Comparison of ENCODE assay signal across 26 mouse cellular contexts in the genomic region with DNA sequence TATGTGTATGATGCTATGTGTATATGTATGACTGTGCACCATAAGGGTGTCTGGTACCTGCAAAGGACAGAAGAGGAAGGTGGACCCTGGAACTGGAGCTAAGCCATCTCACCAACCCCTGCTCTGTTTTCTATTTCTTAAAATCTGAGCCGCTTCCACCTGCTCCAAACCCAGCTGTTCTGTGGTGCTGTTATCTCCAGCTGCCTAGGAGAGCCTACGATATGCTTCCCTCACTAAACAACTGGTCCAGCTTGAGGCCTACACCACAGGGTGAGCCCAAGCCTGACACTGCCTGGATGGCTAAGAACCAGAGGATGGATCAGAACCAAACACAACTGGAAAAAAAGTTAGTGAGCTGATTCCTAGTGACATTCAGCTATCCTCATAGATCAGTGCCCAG. TPM values are rescaled to one million over a fixed set of nuclear protein-coding genes. Genes with fewer than 3 reads are reported as not detected.
DNase-seq lines count a peak whose midpoint lies in the region; ATAC-seq and TF ChIP-seq lines count a peak whose summit lies in the region.
"Had no signal": no experiment of that assay in that cellular context is flagged by ENCODE, and none has a peak within 500 bp of the region (broad histone marks: within the 10 kb centered on the region; RNA-seq: fewer than 3 reads in every experiment).

No protein-coding gene starts in this region.

- TF ChIP-seq EP300 in MEL (IDR thresholded peaks at IDR 0.05; ENCODE audit: low read depth in 1 of 2, low read length in 2 of 2), result no peak

- H3K27me3 ChIP-seq in heart, embryonic 13.5 days (replicated peaks), result no peaks in the 10 kb centered on the region
- H3K27me3 ChIP-seq in MEL (ENCODE audit: control insufficient read depth in 1 of 2, insufficient read depth in 2 of 2, low read length in 2 of 2) (no peaks in the 10 kb centered on the region), myocyte (ENCODE audit: control insufficient read depth, insufficient read depth, insufficient read length) (no peaks in the 10 kb centered on the region)
- H3K27me3 ChIP-seq: embryonic facial prominence, embryonic 13.5 days; embryonic facial prominence, embryonic 15.5 days; forebrain, embryonic 12.5 days; forebrain, embryonic 15.5 days; Patski had no signal

- H3K9ac ChIP-seq in heart, embryonic 13.5 days, result 0 out of 2 replicates have a peak overlapping the region, but pooled peaks have one; percentile 21
- no peak overlapping the region for H3K9ac ChIP-seq in MEL (ENCODE audit: control insufficient read depth, low read depth, low read length, poor library complexity, severe bottlenecking)
- H3K9ac ChIP-seq: embryonic facial prominence, embryonic 13.5 days; embryonic facial prominence, embryonic 15.5 days; forebrain, embryonic 12.5 days; forebrain, embryonic 15.5 days had no signal

- no peak overlapping the region for H3K4me3 ChIP-seq in heart, embryonic 13.5 days
- H3K4me3 ChIP-seq in MEL (ENCODE audit: control insufficient read depth in 1 of 2, insufficient read depth in 1 of 2, low read depth in 2 of 2, low read length in 2 of 2), result no peak overlapping the region
- no peak overlapping the region for H3K4me3 ChIP-seq in myocyte
- H3K4me3 ChIP-seq: embryonic facial prominence, embryonic 13.5 days; embryonic facial prominence, embryonic 15.5 days; erythroblast, embryonic 14.5 days; forebrain, embryonic 10.5 days; forebrain, embryonic 12.5 days; forebrain, embryonic 15.5 days had no signal

- peaks cover 35% of the 10 kb centered on the region for H3K36me3 ChIP-seq in heart, embryonic 13.5 days
- peaks cover 0 to 14% of the 10 kb centered on the region in 2 experiments; a peak in 3 of 4 replicates for H3K36me3 ChIP-seq in MEL (ENCODE audit: control insufficient read depth in 1 of 2, insufficient read depth in 2 of 2, low read length in 2 of 2)
- H3K36me3 ChIP-seq in myocyte (ENCODE audit: control insufficient read depth, insufficient read depth), result peaks cover 15% of the 10 kb centered on the region

- H3K4me2 ChIP-seq in heart, embryonic 13.5 days, result no peak overlapping the region
- H3K4me2 ChIP-seq in myocyte (ENCODE audit: low read depth), result no peak overlapping the region
- H3K4me2 ChIP-seq: embryonic facial prominence, embryonic 13.5 days; embryonic facial prominence, embryonic 15.5 days; forebrain, embryonic 12.5 days; forebrain, embryonic 15.5 days had no signal

- TF ChIP-seq POLR2A in MEL (IDR thresholded peaks at IDR 0.05; ENCODE audit: control insufficient read depth in 1 of 2, insufficient read depth in 1 of 2, low read depth in 1 of 2, low read length in 2 of 2, poor library complexity in 1 of 2) (no peak), myocyte (IDR thresholded peaks at IDR 0.05; ENCODE audit: insufficient read length, low read depth) (no peak)

- WGBS in heart, embryonic 13.5 days, result 78% methylated on average over 2 of the region's 2 CpGs

- no peaks in the 10 kb centered on the region for H3K9me3 ChIP-seq in heart, embryonic 13.5 days
- H3K9me3 ChIP-seq in MEL (replicated peaks; ENCODE audit: insufficient read depth, low read length), result no peaks in the 10 kb centered on the region
- H3K9me3 ChIP-seq: embryonic facial prominence, embryonic 13.5 days; embryonic facial prominence, embryonic 15.5 days; forebrain, embryonic 10.5 days; forebrain, embryonic 12.5 days; forebrain, embryonic 15.5 days had no signal

- no peak overlapping the region for H3ac ChIP-seq in myocyte (ENCODE audit: control insufficient read depth, insufficient read length)

- H3K4me1 ChIP-seq in heart, embryonic 13.5 days, result peaks cover 21% of the 10 kb centered on the region; the same call in 1 of the 2 replicates
- peaks cover 2 to 17% of the 10 kb centered on the region in 2 experiments for H3K4me1 ChIP-seq in MEL (ENCODE audit: control insufficient read depth in 1 of 2, insufficient read depth in 2 of 2, low read length in 2 of 2)
- H3K4me1 ChIP-seq: embryonic facial prominence, embryonic 13.5 days; embryonic facial prominence, embryonic 15.5 days; forebrain, embryonic 10.5 days; forebrain, embryonic 15.5 days had no signal

- TF ChIP-seq RAD21 in MEL (IDR thresholded peaks at IDR 0.05; ENCODE audit: low read depth, low read length), result no peak

- TF ChIP-seq CTCF in MEL (IDR thresholded peaks at IDR 0.05 in 2 of 3, conservative IDR thresholded peaks at IDR 0.05 in 1 of 3; ENCODE audit: control insufficient read depth in 1 of 3, insufficient read depth in 1 of 3, low read depth in 2 of 3, low read length in 3 of 3, poor library complexity in 1 of 3, severe bottlenecking in 1 of 3), result no peak

- H3K79me2 ChIP-seq in MEL (ENCODE audit: control insufficient read depth, insufficient read depth, low read length, poor library complexity) (peaks cover 13% of the 10 kb centered on the region), myocyte (ENCODE audit: control insufficient read depth, insufficient read depth) (peaks cover 94% of the 10 kb centered on the region)

- DNase-seq in heart, adult 18-20 months, result no peak
- DNase-seq in MEL (ENCODE audit: low read depth, low spot score), result no peak
- DNase-seq in adrenal gland, postnatal 10 days, result no peak
- DNase-seq: adrenal gland, adult 8-10 months; adrenal gland, postnatal 25 days; cerebellum, adult 11 months; cerebellum, adult 18-20 months; cerebellum, adult 8-10 months; cerebellum, adult 9-11 months; cerebellum, postnatal 14 days; cerebellum, postnatal 36 days; embryo, embryonic 11 days had no signal

- no peak overlapping the region for H3K27ac ChIP-seq in heart, embryonic 13.5 days (replicated peaks)
- H3K27ac ChIP-seq in MEL (ENCODE audit: control insufficient read depth, low read depth, low read length), result no peak overlapping the region
- H3K27ac ChIP-seq: embryonic facial prominence, embryonic 13.5 days; embryonic facial prominence, embryonic 15.5 days; forebrain, embryonic 10.5 days; forebrain, embryonic 12.5 days; forebrain, embryonic 15.5 days had no signal

- no peak for ATAC-seq in heart, embryonic 13.5 days (ENCODE audit: extremely low read depth, insufficient number of reproducible peaks, low FRiP score, low TSS enrichment)
- ATAC-seq: activated CD4-positive, CD25-positive, alpha-beta regulatory T cell, adult 4 months; forebrain, embryonic 15.5 days; Patski had no signal

TF ChIP-seq in MEL, 35 proteins besides CTCF, POLR2A, EP300 and RAD21 (continues in another document):
- TF ChIP-seq ETS1 (IDR thresholded peaks at IDR 0.05; ENCODE audit: low read depth, low read length) (peak; percentile 58), GATA1 (IDR thresholded peaks at IDR 0.05; ENCODE audit: low read depth, low read length) (no peak), RCOR1 (IDR thresholded peaks at IDR 0.05; ENCODE audit: low read depth, low read length) (0 out of 2 replicates have a peak, but pooled peaks have one; percentile 33), HCFC1 (IDR thresholded peaks at IDR 0.05; ENCODE audit: low read depth, low read length) (no peak), KAT2A (conservative IDR thresholded peaks at IDR 0.05; ENCODE audit: low read depth, low read length) (no peak)

TF ChIP-seq in myocyte, 11 proteins besides CTCF, POLR2A, EP300 and RAD21 (continues in another document):
- no peak for TF ChIP-seq SRF (IDR thresholded peaks at IDR 0.05; ENCODE audit: control insufficient read depth, insufficient read length, low read depth)
- TF ChIP-seq MYOD1 (IDR thresholded peaks at IDR 0.05; ENCODE audit: control insufficient read depth in 1 of 3, insufficient read length in 2 of 3, low read depth in 2 of 3), result peak in 2 of 3 experiments; percentile 52 to 69
- TF ChIP-seq MAX (IDR thresholded peaks at IDR 0.05; ENCODE audit: low read depth), result no peak
- no peak for TF ChIP-seq REST (IDR thresholded peaks at IDR 0.05; ENCODE audit: insufficient read depth, insufficient read length)

RNA-seq across cellular contexts. Expression of gene Arf3, which starts 8.9 kb away (rescaled TPM):
- 31.2 and 32.5 TPM in 2 replicates for polyA plus RNA-seq in heart, embryonic 13.5 days (2015; fragmentation: Nextera tagmentation; extraction: Ambion mirVana)
- 10 to 100 TPM; 17.8 to 21.5 TPM for total RNA-seq in heart, adult 18-20 months (2021)
- 37.4 and 41.1 TPM in 2 replicates for total RNA-seq in MEL (2012; rRNA removed)
- polyA plus RNA-seq in MEL (2012; ENCODE audit: insufficient read depth in 1 of 2, insufficient read length in 2 of 2, low read depth in 1 of 2, low replicate concordance in 2 of 2, missing spikeins in 1 of 2) (100 to 1,000 TPM; 140 to 239 TPM), myocyte (2012; fragmentation: generic; extraction: Trizol) (72.0 TPM)
- total RNA-seq in adrenal gland, postnatal 10 days (2021), result 10 to 100 TPM; 92.4 to 94.7 TPM

RNA-seq across cellular contexts. Expression of gene Wnt10b, which starts 23.8 kb away (rescaled TPM):
- 0.07 TPM in 1 of 2 replicates, not detected in the other for polyA plus RNA-seq in heart, embryonic 13.5 days (2015; fragmentation: Nextera tagmentation; extraction: Ambion mirVana)
- under 1 TPM; 0.10 to 0.20 TPM for total RNA-seq in heart, adult 18-20 months (2021)
- 0.13 and 0.23 TPM in 2 replicates for total RNA-seq in MEL (2012; rRNA removed)
- polyA plus RNA-seq in MEL (2012; ENCODE audit: insufficient read depth in 1 of 2, insufficient read length in 2 of 2, low read depth in 1 of 2, low replicate concordance in 2 of 2, missing spikeins in 1 of 2), result under 1 TPM in 1 of 2 experiments, not detected in 1; 0.14 TPM
- 3.3 TPM for polyA plus RNA-seq in myocyte (2012; fragmentation: generic; extraction: Trizol)
- total RNA-seq in adrenal gland, postnatal 10 days (2021), result 1 to 10 TPM in 1 of 2 experiments, under 1 TPM in 1; 0.96 to 1.1 TPM
- polyA plus RNA-seq: erythroblast, embryonic 14.5 days; forebrain, embryonic 15.5 days; Patski had no signal

RNA-seq across cellular contexts. Expression of gene Fkbp11, which starts 26.1 kb away (rescaled TPM):
- polyA plus RNA-seq in heart, embryonic 13.5 days (2015; fragmentation: Nextera tagmentation; extraction: Ambion mirVana), result 19.8 and 24.5 TPM in 2 replicates
- 1 to 10 TPM; 7.9 to 8.5 TPM for total RNA-seq in heart, adult 18-20 months (2021)
- 109 and 160 TPM in 2 replicates for total RNA-seq in MEL (2012; rRNA removed)
- polyA plus RNA-seq in MEL (2012; ENCODE audit: insufficient read depth in 1 of 2, insufficient read length in 2 of 2, low read depth in 1 of 2, low replicate concordance in 2 of 2, missing spikeins in 1 of 2), result 100 to 1,000 TPM in 1 of 2 experiments, not detected in 1; 118 TPM
- 52.9 TPM for polyA plus RNA-seq in myocyte (2012; fragmentation: generic; extraction: Trizol)
- 10 to 100 TPM in 1 of 2 experiments, 1 to 10 TPM in 1; 8.8 to 11.9 TPM for total RNA-seq in adrenal gland, postnatal 10 days (2021)

RNA-seq across cellular contexts. Expression of gene Wnt1, which starts 35.5 kb away (rescaled TPM):
- polyA plus RNA-seq in heart, embryonic 13.5 days (2015; fragmentation: Nextera tagmentation; extraction: Ambion mirVana), result not detected in 2 replicates
- not detected for total RNA-seq in heart, adult 18-20 months (2021)
- not detected in 2 replicates for total RNA-seq in MEL (2012; rRNA removed)
- polyA plus RNA-seq in MEL (2012; ENCODE audit: insufficient read depth in 1 of 2, insufficient read length in 2 of 2, low read depth in 1 of 2, low replicate concordance in 2 of 2, missing spikeins in 1 of 2) (not detected), myocyte (2012; fragmentation: generic; extraction: Trizol) (0.06 TPM)
- under 1 TPM in 1 of 2 experiments, not detected in 1; 0.12 TPM for total RNA-seq in adrenal gland, postnatal 10 days (2021)
- total RNA-seq: adrenal gland, adult 18-20 months; adrenal gland, adult 8-10 months; adrenal gland, postnatal 25 days; adrenal gland, postnatal 4 days; common myeloid progenitor, adult 5-6 weeks; ES-E14 had no signal
- polyA plus RNA-seq: activated CD4-positive, CD25-positive, alpha-beta regulatory T cell, adult 4 months; embryonic facial prominence, embryonic 13.5 days; embryonic facial prominence, embryonic 15.5 days; erythroblast, embryonic 14.5 days; Patski had no signal

RNA-seq across cellular contexts. Expression of gene Ccdc65, which starts 46.1 kb away (rescaled TPM):
- 0.32 and 0.39 TPM in 2 replicates for polyA plus RNA-seq in heart, embryonic 13.5 days (2015; fragmentation: Nextera tagmentation; extraction: Ambion mirVana)
- total RNA-seq in heart, adult 18-20 months (2021), result under 1 TPM; 0.67 to 0.72 TPM
- total RNA-seq in MEL (2012; rRNA removed), result not detected in 2 replicates
- polyA plus RNA-seq in MEL (2012; ENCODE audit: insufficient read depth in 1 of 2, insufficient read length in 2 of 2, low read depth in 1 of 2, low replicate concordance in 2 of 2, missing spikeins in 1 of 2) (under 1 TPM in 1 of 2 experiments, not detected in 1; 0.13 TPM), myocyte (2012; fragmentation: generic; extraction: Trizol) (2.4 TPM)
- total RNA-seq in adrenal gland, postnatal 10 days (2021), result under 1 TPM; 0.61 to 0.63 TPM
- total RNA-seq: common myeloid progenitor, adult 5-6 weeks had no signal
- polyA plus RNA-seq: erythroblast, embryonic 14.5 days had no signal
